ENCODE assay signal across 9 mouse cellular contexts in the genomic region with DNA sequence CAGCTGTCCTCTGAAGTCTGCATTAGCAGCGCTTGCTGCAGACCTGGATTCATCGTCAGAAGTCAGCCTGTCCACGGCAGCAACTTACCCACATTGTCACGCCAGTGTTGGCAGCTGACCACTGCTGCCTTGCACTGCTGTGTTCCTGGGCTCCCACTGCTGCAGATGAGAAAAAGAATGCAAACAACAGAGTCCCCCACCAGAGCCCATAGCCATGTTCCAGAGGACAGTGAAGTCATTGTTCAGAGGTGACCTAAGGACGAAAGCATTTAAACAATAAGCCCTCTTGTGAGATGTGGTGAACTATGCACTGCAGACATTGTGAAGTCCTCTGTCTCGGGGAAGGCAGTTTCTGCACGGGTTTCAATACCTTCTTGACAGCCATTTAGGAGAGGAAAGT.
A peak's percentile ranks its signal among the peaks of the same experiment; 100 is the strongest.
DNase-seq lines count a peak whose midpoint lies in the region; ATAC-seq and TF ChIP-seq lines count a peak whose summit lies in the region.
"Had no signal": no experiment of that assay in that cellular context is flagged by ENCODE, and none has a peak within 500 bp of the region (broad histone marks: within the 10 kb centered on the region; RNA-seq: fewer than 3 reads in every experiment).

No protein-coding gene starts in this region.

- no peak for TF ChIP-seq POLR2A in thymus, adult 2 months (IDR thresholded peaks at IDR 0.05; ENCODE audit: control insufficient read depth, extremely low read depth, insufficient read depth, low read length, poor library complexity)

- no peaks in the 10 kb centered on the region for H3K27me3 ChIP-seq in limb, embryonic 13.5 days
- H3K27me3 ChIP-seq in thymus, adult 2 months (ENCODE audit: control insufficient read depth, insufficient read depth, low read length): no peaks in the 10 kb centered on the region

- H3K4me3 ChIP-seq in gastrocnemius, adult 2 months: peak overlapping the region; percentile 19; the same call in 1 of the 2 replicates
- no peak overlapping the region for H3K4me3 ChIP-seq in limb, embryonic 13.5 days
- H3K4me3 ChIP-seq in thymus, adult 2 months (ENCODE audit: control insufficient read depth, insufficient read depth, low read length): no peak overlapping the region

- H3K36me3 ChIP-seq in limb, embryonic 13.5 days: no peaks in the 10 kb centered on the region
- no peaks in the 10 kb centered on the region for H3K36me3 ChIP-seq in thymus, adult 2 months (ENCODE audit: control insufficient read depth, insufficient read depth, low read length)

- H3K9ac ChIP-seq in limb, embryonic 13.5 days: no peak overlapping the region
- H3K9ac ChIP-seq: liver, embryonic 14.5 days had no signal

- peak overlapping the region; percentile 40 for H3K4me2 ChIP-seq in limb, embryonic 13.5 days (replicated peaks)

- no peak for DNase-seq in gastrocnemius, adult 2 months
- DNase-seq in gastrocnemius, postnatal 25 days: no peak
- DNase-seq in cerebellum, postnatal 36 days: peak; percentile 23 to 42
- DNase-seq in heart, postnatal 10 days: peak; percentile 23 to 25
- DNase-seq in kidney, adult 9 months: no peak
- no peak for DNase-seq in thymus, adult 2 months
- no peak for DNase-seq in ovary, postnatal 36 days (ENCODE audit: low spot score)

- intact Hi-C loops in gastrocnemius, adult 2 months (cut with DNase I): no loop called here
- intact Hi-C loops in heart, postnatal 10 days (cut with DNase I): no loop called here

- peaks cover 46% of the 10 kb centered on the region for H3K4me1 ChIP-seq in limb, embryonic 13.5 days
- H3K4me1 ChIP-seq in thymus, adult 2 months (replicated peaks; ENCODE audit: control insufficient read depth, insufficient read depth, low read length): no peaks in the 10 kb centered on the region; the same call in 1 of the 2 replicates

- peak overlapping the region; percentile 28; the same call in 1 of the 2 replicates for H3K27ac ChIP-seq in gastrocnemius, adult 2 months
- H3K27ac ChIP-seq in limb, embryonic 13.5 days: no peak overlapping the region
- H3K27ac ChIP-seq in thymus, adult 2 months (ENCODE audit: control insufficient read depth, insufficient read depth, low read length): no peak overlapping the region
- H3K27ac ChIP-seq: liver, embryonic 14.5 days had no signal

- no peak for TF ChIP-seq CTCF in gastrocnemius, adult 2 months (IDR thresholded peaks at IDR 0.05)
- TF ChIP-seq CTCF in thymus, adult 2 months (IDR thresholded peaks at IDR 0.05; ENCODE audit: borderline replicate concordance, control insufficient read depth, extremely low read depth, insufficient read depth, low read length, poor library complexity): no peak

- H3K9me3 ChIP-seq in limb, embryonic 13.5 days: no peaks in the 10 kb centered on the region

- 54% methylated on average over 7 of the region's 7 CpGs for WGBS in limb, embryonic 13.5 days
- WGBS in thymus, adult 2 months: 91% methylated on average over 7 of the region's 7 CpGs

- no peak for ATAC-seq in limb, embryonic 13.5 days (ENCODE audit: low FRiP score, low read depth)

Comparison
In these comparisons a context has a peak if more than half of its experiments do, and no peak if none do; other contexts are left out.
1. DNase-seq: peak in cerebellum, postnatal 36 days (2 of 2) and heart, postnatal 10 days (2 of 2); none in gastrocnemius, adult 2 months (single experiment), gastrocnemius, postnatal 25 days (single experiment), kidney, adult 9 months (single experiment), thymus, adult 2 months (single experiment) and ovary, postnatal 36 days (single experiment).